Mouse (Mus musculus) spleen, postnatal 36 days (tissue): ENCODE data around the gene Tsc22d2.

Experiments used
- DNase-seq, 2 experiments: peaks; one replicate each; pipeline ENCODE4 v3.0.0; 2022; ENCODE audit warnings: low spot score in 2 of 2, mixed read lengths in 1 of 2

Tsc22d2 gene

DNA sequence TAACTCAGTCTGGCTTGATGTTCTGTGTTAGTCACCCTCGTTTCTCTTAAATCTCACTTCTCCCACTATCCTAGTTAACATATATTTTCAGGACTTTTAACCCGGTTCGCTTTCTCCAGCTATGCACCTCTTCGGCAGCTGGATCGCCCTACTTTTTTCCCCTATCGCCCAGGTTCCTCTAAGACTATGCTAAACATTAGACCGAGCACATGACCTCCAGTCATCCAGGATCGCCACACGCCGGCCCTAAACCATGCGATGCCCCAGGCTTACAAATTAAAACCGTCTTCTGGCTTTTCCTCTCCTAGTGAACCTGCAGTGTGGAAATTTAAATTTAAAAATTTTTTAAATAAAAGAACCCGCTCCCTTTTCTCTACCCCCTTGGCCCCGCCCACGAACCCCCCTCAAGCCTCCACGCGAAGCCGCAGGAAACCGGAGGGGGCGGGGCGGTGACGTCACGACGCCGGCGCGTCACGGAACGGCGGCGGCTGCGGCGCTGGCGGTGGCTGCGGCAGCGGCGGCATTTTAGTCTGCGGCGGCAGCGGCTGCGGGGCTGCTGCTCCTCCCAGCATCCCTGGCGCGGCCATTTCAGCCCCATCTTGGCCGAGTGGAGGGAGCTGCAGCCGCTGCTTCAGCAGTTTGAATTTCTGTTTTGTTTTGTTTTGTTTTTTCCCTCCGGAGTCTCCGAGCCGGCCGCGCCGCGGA is at the start of gene Tsc22d2:
Gene Tsc22d2, plus strand, starts transcription at position 482 of the 705 bp plus-strand sequence.
- DNase-seq, result peak; percentile 94

GRCm38 (mm10) chr3:58366756-58367155 is 47.8 kb upstream of the Tsc22d2 start:
- DNase-seq, result no peak

- DNase-seq, result no peak
These were observed 43.7 kb upstream of the Tsc22d2 start for GRCm38 (mm10) chr3:58370811-58371210.

DNA sequence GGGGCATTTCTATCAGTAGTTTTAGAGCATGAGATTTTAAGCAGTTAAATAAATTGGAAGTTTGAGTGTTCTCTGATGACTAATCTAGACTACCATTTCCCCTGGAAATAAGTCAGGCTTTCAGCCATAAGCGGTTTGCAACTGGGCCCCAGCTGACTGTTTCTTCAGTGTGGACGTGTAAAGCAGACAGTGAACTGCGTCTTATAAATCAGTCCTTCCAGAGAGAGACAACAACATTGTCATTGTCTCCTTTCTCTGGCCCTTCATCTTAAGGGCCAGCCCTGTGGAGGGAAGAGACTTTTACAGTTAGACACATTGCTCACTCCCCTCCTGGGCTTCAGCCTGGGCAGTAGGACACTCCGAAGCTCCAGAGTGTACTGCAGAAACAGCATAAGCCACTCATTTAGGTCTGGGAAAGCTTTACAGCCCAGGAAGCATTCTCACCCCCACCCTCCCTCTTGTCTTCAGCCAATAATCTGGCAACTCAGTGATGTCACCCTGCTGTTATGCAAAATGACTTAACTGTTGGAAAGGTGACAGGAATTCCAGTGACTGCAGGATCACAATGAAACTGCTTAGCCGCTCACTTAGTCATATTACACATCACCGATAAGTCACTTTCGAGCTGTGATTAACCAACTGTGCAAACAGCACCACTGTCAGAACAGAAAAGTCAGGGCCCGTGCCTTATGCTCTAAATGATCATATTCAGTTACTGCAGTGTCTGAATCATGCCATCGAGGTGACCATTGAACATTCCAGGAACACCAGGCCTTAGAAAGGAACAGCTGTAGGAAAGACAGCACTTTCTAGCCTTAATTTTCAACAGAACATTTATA is 42.2 kb upstream of the Tsc22d2 start:
- DNase-seq, result no peak

DNA sequence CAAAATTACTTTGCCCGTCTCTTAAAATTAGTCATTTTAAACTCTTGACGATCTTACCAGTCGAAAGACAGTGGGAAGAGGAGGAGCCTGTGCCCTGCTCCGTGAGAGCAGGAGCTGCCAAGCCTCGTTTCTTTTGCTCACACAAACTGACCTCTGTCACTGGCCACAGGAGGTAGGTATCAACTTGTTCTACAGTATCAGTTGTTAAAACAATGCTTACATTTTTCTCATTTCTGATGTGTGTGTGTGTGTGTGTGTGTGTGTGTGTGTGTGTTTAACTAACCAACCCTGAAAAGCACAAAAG is 41.7 kb upstream of the Tsc22d2 start:
- no peak for DNase-seq

- DNase-seq, result no peak
These were observed 40.2 kb upstream of the Tsc22d2 start for GRCm38 (mm10) chr3:58374281-58374680.

DNA sequence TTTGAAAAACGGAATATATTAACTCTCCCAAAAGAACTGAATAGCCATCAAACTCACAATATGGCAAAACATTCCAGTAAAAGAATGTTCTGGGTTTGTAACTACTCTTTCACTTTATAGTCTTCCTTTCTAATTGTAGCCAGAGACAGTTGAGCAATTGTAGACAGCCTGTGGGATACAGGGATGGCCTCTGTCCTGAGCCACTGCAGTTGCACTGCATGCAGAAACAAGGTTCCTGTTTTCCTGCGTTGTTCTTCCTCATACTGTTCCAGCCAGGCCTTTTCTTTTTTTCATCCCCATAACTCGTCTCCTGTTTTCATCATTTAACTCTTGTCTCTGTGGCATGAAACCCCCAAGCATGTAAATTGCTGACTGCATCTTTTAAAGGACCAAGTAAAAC is 37.8 kb upstream of the Tsc22d2 start:
- DNase-seq, result no peak

GRCm38 (mm10) chr3:58377589-58378134 is 36.9 kb upstream of the Tsc22d2 start:
- DNase-seq, result no peak

- DNase-seq, result no peak
These were observed 31.8 kb upstream of the Tsc22d2 start for GRCm38 (mm10) chr3:58382676-58383075.

DNA sequence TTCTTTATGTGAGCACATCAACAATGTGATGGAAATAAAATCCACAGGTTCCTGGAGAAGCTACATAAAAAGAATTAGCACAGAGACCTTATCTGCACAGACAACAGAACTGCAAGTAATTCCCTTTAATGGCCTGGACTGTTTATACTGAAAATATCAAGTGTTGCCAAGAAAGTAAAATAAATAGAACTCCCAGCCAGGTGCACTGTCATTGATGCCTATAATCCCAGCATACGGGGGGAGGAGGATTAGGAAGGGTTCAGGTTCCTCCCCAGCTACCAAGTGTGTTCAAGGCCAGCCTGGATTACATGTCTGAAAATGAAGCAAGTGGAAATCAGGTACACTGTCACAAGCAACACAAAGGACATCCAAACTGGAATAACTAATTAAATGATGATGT is 29.5 kb upstream of the Tsc22d2 start:
- DNase-seq, result no peak

- DNase-seq, result no peak
These were observed 25.8 kb upstream of the Tsc22d2 start for GRCm38 (mm10) chr3:58388731-58389130.

DNA sequence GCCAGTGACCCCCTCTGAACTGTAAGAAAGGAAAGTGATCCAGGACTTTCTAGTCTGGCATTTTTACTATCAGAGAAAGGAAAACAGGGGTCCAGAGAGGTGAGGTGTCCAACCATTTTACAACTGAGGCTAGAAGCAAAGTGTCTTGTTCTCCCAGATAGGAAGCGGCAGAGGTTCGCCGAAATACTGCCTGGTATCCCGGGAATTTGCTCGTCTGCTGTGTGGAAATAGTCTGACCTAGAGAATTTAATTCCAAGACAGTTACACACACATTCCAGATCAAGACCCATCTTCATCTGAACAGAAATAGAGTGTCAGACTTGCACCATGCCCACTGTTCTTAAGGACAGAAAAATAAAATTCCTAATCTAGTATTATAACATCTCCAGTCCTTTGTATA is 16.0 kb upstream of the Tsc22d2 start:
- no peak for DNase-seq

GRCm38 (mm10) chr3:58399931-58400330 is 14.6 kb upstream of the Tsc22d2 start:
- no peak for DNase-seq

DNA sequence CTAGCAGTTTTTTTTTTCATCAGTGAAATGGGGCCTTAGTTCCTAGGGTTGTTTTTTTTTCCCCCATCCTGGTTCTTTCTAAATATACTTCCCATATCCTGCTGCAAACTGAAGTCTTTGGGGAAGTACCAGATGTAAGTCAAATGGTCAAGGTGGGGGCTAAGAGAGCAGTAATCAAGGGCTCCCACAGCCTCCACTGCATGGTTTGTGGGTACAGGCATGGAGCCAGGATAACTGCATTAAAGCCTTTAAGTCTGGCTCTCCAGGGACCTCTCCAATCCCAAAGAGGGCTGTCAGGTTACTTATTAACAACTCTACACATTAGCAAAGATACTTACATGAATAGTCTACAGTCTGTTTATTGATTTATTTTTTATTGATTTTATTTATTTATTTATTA is 2.8 kb upstream of the Tsc22d2 start:
- DNase-seq, result no peak

- no peak for DNase-seq
These were observed 844 bp upstream of the Tsc22d2 start for GRCm38 (mm10) chr3:58413671-58414070.

GRCm38 (mm10) chr3:58414986-58415883 is 720 bp downstream of the Tsc22d2 start:
- peak; percentile 61 to 66 for DNase-seq

DNA sequence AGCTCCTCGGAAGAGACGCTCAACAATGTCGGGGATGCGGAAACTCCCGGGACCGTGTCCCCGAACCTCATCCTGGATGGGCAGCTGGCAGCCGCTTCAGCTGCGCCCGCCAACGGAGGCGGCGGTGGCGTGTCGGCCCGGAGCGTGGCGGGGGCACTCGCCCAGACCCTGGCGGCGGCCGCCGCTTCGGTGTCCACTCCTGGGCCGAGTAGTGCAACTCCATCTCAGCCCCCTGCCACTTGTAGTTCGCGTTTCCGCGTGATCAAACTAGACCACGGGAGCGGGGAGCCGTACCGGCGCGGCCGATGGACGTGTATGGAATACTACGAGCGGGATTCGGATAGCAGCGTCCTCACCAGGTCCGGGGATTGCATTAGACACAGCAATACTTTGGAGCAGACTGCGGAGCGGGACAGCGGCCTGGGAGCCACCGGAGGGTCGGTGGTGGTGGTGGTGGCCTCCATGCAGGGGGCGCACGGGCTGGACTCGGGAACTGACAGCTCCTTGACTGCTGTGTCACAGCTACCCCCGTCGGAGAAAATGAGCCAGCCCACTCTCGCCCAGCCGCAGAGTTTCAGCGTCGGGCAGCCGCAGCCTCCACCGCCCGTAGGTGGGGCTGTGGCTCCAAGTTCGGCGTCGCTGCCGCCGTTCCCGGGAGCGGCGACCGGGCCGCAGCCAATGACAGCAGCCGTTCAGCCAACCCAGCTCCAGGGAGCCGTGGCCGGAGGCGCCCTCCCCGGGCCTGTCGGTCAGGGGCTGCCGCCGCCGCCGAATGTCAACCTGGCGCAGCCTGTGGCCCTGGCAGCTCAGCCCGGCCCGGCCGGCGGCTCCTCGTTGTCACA is 1.6 kb downstream of the Tsc22d2 start:
- DNase-seq, result peak; percentile 79 to 80

GRCm38 (mm10) chr3:58416726-58417437 is 2.4 kb downstream of the Tsc22d2 start:
- DNase-seq, result peak; percentile 19 to 30

GRCm38 (mm10) chr3:58418724-58419705 is 4.5 kb downstream of the Tsc22d2 start:
- DNase-seq, result no peak
